Mouse (Mus musculus) thymus, postnatal 14 days (tissue): Measurements from ENCODE around the gene Zbtb20.

Source experiments
- DNase-seq: peaks from one replicate; pipeline ENCODE4 v3.0.0; 2021

Gene Zbtb20

DNA sequence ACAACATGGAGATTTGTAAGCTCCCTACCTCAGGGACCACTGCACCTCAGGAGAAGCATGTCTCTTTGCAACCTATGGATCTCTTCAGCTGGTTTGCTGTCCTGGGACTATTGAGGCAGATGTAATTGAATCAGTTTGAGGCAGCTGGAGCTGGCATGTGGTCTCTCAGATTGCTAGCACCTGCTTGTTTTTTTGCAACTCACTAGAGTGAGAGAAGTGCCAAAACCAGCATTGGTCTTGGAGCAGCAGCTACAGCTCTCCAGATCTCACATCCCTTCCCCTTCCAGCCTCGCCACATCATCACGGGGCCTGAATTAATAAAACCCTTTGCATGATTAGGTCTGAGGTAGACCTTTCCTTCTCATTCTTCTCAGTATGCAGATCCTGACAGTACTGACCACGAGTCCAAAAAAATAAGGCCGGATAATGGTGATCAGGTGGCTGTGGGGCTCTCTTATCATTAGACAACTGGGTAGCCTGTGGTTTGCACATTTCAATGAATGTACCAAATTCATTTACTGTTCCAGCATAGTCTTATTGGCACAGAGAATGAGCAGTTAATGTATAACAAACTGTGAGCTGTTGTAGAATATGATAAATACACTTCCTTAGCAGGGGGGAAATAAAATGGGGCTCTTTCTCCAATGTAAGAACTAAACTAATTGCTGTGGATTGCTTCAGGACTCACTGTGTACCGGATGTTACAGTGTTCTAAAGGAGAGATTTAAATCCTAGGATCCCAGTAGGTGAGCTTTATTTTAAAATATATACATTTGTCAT is 205.4 kb downstream of the Zbtb20 start:
- no peak for DNase-seq

DNA sequence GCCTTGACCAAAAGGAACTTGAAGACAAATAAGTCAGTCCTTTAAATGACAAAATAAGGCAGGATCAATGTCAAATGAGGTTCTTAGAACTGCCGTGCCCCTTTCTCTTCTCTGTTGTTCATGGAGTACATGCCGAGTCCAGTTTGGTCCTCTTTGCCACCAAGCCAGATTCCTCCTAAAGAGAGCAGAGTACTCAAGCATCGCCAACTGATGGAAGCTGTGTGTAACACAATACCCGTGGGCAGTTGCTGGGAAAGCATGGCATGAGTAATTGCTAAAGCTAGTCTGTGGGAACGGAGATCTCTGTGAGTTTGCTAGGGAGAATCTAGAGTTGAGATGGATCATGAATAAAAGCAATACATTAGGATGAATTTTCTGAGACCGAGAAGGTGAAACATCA is 206.3 kb downstream of the Zbtb20 start:
- DNase-seq: no peak

DNA sequence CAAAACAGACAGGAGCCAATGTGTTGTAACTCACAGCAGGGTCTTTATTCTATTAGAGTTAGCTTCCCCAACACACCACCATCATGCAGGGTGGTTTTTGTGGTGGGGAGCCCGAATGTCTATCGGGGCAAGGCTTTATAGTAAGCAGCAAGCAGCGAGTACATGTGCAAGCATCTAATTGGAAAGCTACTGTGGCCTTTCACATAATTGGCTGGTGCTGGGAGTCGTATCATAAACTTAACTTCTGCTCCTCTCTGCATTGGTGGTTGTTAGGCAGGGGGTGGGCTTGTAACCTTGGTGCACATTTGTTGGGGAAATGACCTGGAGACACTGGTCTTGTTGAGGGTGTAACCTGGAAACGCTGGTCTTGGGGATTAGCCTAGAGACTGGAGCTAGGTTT is 207.1 kb downstream of the Zbtb20 start:
- DNase-seq: no peak

DNA sequence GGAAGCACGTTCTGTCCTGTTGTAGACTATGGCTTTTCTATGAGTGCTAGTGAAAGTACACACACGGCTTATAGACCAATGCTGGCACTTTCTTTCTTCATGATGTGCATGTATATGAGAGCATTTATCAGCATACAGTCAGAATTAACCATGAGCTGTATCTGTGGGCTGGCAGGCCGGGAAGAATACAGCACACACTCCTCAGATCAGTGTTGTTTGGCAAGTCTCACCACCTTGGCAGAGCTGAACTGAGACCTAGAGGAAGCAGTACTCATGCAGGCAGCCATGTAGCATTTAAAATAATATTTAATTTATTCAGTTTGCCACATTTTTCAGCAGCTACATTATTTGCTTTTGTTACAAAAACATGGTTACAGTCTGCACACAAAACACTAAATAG is 214.5 kb downstream of the Zbtb20 start:
- DNase-seq: no peak

DNA sequence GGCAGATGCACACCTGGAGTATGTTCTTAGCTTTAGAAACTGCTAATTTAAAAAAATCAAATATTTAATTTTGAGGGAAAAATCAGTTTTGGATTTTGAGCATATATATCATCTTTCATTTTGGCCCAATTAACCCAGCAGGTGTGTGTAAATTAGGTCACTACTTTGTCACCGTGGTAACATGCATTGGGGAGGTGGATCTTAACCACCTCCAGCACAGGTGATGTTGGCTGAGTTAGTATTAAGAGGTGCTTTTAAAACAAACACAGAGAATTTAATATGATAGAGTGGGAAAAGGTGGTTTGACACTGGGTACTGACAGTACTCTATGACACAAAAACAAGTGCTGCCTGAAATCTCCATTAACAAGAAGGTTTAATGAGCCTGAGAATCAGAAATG is 218.5 kb downstream of the Zbtb20 start:
- DNase-seq: no peak

DNA sequence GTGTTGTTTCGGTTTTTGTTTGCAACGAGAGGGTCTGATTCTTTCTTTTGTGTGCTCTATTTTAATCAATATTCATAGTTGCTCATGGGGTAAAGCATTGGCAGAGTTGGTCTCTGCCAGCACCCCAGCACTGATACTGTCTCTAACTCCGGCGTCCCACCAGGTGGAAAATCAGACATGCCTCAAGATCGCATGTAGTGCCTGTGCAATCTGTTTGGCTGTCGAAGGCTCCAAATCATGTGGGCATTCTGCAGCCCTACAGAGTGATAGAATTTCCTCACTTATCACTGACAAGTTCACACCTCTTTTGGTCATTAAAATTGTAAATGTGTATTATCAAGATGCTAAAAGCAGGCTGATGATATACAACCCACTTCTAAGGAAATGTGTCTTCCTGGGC is 219.1 kb downstream of the Zbtb20 start:
- DNase-seq: no peak

DNA sequence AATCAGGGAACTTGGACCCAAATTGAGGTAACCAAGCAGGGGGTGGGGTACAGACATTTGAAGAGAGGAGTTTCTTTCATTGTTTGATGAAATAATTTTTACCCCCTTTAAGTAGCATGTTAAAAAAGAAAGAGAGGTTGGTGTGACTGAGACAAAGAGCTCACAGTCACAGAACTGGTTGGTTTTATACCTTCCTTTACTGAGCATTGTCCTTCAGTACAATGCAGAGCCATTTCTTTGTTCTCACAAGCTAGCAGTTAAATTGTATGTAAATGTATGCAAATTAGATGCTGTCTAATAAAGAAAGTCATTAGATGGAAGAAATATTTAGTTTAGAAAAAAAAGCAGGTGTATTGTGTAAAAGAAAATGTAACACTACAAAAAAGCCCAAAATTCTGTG is 220.4 kb downstream of the Zbtb20 start:
- DNase-seq: no peak

DNA sequence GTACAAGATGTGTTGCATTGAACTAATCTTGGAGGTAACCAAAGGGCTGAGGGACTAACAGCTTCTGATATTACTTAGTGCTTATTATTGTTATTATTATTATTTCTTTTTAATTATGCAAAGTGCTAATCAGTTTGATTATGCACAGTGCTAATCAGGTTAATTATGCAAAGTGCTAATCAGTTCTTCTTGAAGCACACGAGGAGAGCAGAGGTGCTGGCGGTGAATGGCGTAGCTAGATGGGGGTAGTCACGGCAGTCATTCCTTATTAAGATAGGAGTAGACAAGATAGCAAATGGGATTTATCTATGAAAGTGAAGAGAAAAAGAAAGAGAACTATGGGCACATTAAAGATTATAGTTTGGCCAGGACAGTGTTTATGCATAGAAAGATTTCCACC is 222.5 kb downstream of the Zbtb20 start:
- DNase-seq: no peak

DNA sequence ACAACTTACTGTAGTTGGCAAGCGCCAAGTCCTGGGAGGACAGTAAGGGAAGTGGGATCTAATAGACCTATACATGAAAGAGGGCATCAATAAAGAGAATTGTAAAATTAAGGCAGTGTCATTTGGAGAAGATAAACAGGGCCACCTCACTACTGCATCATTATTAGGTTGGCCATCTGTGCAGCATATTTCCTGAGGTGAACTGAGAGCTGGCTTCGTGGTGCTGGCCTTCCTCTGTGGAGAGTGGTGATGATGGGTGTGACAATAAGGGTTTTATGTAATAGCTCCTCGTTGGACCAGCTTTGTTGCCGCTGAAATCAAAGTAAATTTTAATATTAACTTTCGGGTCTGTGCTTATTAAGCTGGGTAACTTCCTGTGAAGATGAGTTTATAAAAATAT is 223.0 kb downstream of the Zbtb20 start:
- no peak for DNase-seq

DNA sequence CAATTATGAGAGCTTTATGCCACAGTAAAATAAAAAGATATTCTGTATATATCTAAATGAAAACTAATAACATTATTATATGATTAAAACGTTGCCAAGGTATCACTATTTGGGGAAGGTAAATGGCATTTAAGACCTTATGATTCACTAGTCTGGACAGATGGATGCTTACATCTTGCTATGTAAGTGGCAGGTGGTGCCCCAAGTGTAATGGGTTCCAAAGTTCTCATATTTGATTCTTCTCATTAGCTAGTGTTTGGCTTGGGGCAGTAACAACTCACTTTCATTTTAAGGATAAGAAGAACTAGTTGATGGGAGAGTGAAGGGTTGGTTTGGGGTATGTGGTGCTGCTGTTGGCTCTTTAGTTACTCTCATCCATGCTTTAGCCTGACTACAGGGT is 235.6 kb downstream of the Zbtb20 start:
- DNase-seq: no peak

DNA sequence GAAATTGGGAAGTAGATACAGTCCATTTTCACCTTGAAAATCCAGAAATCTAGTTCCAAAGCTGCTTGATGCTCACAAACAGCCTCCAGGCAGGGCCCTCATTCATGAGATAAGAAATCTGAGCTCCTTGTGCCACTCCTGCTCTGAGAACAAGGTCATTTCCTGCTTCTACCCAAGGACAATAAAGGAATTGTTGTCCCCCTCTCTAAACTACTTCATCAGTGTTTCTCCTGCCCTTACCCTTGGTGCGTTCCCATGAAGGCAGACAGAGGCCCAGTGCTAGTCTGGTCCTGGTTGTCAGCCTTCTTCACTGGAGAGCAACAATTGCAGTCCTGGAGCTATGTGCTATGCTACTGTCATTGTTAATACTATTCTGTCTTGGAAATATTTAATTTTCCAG is 238.3 kb downstream of the Zbtb20 start:
- DNase-seq: no peak

DNA sequence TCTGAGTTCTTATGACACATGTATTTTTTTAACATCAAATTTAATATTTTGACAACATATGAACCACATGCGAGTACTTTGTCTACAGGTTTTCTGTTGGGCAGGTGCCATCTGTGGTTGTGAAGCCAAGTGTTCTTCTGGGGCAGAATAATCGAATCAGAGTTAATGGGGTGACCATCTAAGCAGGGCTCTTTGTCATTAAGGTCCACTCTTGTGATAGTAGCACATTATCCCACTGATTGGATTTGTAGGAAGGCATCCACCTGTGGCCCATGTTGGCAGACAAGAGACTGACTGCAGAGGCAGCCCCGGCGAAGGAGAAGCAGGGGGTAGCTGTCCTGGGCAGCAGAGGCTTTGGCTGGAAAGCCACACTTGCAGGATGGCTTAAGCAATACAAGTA is 254.3 kb downstream of the Zbtb20 start:
- no peak for DNase-seq

DNA sequence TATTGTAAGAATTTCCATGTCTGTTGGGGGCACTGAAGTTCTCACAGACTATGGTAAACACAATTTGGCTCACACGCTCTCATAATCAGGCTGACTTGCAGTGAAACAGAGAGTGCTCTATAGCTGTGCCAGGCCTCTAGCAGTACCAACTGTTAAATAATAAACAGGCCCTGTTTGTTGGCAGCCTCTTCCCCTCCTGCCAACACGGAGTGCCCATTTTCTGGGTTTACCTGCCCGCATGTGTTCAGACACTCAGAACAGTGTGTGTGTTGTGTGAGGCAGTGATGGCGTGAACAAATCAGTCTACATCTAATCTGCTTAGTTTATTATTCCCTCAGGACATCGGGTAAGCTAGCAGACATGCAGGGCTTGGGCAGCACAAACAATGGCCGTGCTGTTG is 254.9 kb downstream of the Zbtb20 start:
- no peak for DNase-seq

DNA sequence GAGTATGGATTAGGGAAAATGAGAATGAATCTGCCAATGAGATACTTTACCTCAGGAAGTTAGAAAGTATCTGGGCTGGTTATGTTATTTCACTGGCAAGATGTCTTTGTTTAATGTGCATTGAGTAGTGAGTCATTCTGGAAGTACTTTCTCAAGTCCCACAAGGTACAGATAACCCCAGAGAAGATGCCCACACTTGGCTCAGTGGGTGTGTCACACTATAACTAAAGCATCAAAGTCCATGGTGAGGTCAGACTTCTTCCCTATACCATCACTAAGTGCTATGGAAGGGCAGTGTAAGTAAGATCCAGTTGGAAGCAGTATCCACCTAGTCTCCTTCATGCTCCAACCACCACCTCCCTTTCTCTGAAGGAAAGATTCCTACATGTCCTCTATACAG is 255.4 kb downstream of the Zbtb20 start:
- DNase-seq: no peak

DNA sequence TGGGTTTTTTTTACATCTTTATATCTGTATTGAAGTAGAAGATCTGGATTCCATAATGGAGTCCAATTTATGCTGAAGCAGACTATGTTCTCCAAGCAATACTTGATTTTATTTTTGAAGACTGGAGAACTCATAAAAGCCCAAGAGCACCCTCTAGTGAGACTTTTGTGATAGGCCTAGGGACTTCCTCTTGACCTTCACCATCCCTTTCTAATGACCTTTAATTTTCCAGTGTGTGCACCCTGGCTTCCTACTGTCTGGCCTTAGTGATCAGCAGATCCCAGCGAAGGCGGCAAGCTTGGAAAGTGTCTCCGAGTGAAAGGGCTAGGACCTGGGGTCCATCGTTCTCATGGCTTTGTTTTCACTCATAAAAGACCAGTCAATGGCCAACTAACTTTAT is 292.8 kb downstream of the Zbtb20 start:
- DNase-seq: no peak

DNA sequence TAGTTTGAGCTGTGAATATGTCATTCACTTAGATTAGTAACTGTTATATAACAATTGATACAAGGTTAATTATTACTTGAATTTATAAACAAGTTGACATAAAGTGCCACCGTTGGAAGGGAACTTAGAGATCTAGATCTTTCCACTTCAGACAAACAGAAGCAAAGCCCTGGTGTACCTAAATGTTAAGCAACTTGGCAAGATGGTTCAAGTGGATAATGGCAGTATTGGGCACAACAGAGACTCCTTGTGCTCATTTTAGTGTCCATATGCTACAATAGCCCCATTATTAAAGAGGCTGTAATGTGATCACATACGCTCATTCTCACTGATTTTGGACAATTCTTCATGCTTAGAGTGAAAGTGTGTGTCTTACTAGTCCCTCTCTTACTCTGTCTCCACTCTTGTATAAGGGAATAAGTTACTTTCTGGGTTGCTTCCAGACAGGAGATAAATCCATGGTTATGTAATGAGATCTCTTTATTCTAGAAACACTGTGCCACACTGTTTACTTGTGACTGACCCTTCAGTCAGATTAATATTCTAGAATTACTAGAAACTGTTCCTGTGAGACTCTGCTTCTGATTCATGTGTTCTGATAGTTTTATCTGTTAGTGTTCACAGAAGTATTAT is 293.7 kb downstream of the Zbtb20 start:
- DNase-seq: no peak

DNA sequence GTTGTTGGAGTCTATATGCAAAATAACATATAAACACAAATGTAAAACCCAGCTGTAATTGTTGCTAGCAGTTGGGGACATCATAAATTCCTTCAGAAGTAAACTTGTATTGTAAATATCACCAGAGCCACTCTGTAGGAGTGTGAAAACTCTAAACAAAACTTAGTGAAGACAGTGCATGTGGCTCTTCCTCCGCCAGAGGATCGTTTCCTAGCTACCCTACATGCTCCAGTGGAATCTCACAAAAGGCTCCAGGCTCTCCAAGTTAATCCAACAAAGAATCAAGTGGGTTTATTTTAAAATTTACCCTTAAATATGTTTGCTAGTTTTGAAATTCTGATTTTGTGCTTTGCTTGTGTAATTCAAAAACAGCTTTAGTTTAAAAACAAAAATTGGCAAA is 296.5 kb downstream of the Zbtb20 start:
- DNase-seq: no peak

DNA sequence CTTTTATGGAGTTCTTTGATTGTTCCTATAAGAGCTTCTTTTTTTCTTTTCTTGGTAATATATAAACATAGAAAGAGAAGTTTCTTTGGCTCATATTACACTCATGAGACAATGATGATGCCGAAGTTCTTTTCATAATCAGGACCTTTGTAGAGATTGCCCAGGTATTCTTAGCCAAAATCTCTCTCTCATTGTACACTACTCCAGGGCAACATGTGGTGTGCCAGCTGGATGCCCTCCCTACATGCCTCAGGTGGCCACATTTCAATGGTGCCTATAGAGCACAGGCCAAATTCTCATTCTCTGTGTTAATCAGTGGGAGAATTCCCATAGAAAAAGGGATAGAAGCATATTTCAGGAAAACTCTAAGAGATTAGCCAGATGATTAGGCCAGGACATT is 297.2 kb downstream of the Zbtb20 start:
- no peak for DNase-seq

DNA sequence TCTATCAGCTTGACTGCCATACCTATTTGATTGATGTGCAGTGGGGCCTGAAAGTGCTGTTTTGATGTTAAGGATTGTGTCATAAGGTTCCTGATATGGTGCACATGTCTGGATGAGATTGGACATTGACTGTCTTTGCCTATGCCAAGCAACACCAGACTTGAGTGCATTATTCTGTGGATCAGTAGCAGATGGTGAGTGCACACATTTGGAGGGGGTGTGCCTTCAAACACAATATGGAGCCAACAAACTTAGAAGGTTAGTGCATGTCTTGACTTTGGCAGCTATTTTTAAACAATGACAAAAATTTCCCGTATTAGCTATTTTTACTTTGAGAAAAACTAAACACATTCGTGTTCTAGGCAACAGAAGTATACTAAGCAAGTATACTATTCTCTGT is 299.1 kb downstream of the Zbtb20 start:
- no peak for DNase-seq

DNA sequence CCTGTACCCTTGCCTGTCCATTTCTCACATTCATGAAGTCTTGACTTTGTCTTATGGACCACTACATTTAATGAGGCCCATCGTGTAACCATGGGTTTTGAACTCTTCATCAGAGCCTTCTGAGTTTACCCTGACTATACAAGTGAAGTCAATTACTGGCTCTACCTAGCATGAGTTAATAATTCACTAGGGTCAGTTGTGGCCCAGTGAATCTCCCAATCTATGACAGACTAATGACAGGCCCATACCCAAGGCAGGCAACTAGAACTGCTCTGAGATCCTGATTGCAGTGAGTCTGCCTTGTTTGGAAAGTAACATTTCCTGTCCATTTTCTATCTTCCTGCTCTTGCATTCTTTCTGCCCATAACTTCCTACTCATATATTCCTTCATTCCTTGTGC is 305.4 kb downstream of the Zbtb20 start:
- no peak for DNase-seq

DNA sequence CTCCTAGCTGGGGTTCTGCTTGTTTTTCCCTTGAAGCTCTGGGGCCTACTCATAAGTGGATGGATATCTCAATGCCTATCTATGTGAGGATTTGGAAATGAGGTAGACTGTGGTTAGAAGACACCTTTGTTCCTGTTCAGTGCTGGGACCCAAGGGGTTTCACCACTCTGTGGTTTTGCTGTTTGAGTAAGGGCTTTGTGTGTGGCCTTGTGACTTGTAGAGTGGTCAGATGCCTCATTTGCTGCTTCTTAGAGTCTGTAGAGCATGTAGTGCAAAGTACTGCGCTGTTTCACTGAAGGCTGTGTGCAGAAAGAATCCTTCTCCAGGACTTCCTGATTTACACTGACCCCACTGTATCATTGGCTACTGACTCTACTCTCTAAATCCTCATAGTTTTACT is 314.7 kb downstream of the Zbtb20 start:
- DNase-seq: no peak

DNA sequence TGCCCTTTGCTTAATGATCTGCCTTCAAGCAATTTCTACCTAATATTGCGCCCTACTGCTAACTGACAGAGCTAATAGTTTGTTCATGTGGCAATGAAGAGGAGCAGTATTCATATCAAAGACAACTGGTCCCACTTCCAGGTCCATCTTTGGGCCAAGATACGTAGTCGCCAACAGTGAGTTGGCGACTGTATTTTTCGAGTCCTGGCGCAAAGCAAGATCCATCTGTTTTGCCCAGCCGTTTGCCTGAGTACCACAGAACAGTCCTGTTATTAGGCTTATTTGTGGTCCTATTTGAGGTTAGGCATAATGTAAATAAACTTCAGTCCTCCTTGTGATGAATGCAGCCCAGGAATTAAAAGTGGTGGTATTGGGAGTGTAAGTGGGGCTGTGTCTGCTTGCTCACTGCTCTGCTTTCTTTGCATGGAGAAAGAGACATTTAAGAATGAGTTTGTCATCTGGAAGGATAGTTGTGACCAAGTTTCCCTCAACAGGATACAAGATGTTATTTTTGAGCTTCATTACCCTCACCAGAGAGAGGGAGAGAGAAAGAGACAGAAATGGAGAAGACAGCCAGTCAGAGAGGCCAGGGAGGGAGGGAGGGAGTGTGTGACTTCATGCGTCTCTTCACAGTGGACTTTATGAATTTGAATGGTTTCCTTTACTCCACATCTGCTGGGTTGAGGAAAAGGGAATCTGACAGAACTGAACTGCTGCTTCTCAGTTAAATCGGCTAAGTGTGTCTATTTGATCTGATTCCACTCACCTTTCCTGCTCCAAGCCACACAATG is 315.6 kb downstream of the Zbtb20 start:
- DNase-seq: no peak

DNA sequence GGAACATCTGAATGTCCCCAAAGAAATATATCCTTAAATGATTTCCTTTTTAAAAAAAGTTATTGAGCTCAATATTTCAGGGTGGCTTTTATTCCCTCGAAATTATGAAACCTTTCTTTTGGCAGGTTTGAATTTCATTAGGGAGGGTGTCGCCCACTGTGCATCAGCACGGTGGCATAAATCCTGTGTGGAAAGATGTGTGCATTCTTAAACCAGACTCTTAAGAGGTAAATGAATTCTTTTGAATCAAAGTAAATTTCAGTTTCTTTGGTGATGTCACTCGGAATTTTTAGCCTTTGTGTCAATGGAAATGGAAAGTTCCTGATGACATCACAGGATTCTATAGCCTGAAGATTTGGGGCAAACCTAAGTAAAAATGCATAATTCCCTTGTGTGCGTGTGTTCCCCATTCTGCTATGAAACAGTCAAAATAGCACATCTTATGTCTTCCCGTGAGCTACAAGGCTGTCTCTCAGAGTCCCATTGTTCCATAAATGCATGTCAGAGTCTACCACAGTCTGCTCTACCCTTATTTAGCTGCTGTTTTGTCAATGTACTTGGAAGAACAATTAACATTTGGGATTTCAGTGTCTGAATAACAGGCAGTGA is 318.1 kb downstream of the Zbtb20 start:
- DNase-seq: no peak
